Mouse (Mus musculus): Measurements from ENCODE around the gene Gm8871. TPM values are rescaled to one million over a fixed set of nuclear protein-coding genes. Genes with fewer than 3 reads are reported as not detected.

The Gm8871 gene
- not detected for polyA plus RNA-seq (2014; fragmentation: Illumina TruSeq; extraction: RNeasy Lipid Tissue Mini Kit (QIAGEN cat#74804); ENCODE audit: low read depth, low replicate concordance)

DNA sequence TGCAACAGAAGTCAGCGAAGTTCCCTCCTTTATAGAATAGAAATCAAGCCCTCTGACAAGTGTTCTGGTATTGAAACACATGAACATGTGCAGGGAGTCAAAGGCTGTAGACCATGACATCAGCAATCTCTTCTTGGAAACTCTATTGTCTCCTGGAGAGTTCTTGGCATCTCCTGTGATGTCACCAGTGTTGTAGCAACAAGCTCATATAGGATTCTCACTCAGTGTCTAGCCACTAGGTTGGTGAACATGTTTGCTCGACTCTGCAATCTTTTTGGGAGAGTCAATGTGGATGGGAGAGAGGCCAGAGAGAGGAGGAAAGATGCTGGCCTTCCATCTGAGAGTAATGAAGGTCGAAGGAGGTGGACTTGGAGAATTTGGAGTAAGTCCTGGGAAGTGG is at the start of gene Gm8871, which contains the start of gene Gm8857:
TSS of gene Gm8871 (plus strand) at position 301 of the 400 bp plus-strand sequence.
TSS of gene Gm8857 (plus strand) at position 303 of the 400 bp plus-strand sequence.

Other genes starting within 250 kb of the Gm8871 start
- not detected for gene Gm8857, start within 50 bp of the Gm8871 start, polyA plus RNA-seq (2014; fragmentation: Illumina TruSeq; extraction: RNeasy Lipid Tissue Mini Kit (QIAGEN cat#74804); ENCODE audit: low read depth, low replicate concordance)
- gene Gm8879, start 179.8 kb downstream of the Gm8871 start, polyA plus RNA-seq (2014; fragmentation: Illumina TruSeq; extraction: RNeasy Lipid Tissue Mini Kit (QIAGEN cat#74804); ENCODE audit: low read depth, low replicate concordance) = not detected
- not detected for gene Gm5861, start 235.3 kb downstream of the Gm8871 start, polyA plus RNA-seq (2014; fragmentation: Illumina TruSeq; extraction: RNeasy Lipid Tissue Mini Kit (QIAGEN cat#74804); ENCODE audit: low read depth, low replicate concordance)